Mouse (Mus musculus) heart, embryonic 10.5 days (tissue): Measurements from ENCODE around the gene Gm9767. TPM values are rescaled to one million over a fixed set of nuclear protein-coding genes. Genes with fewer than 3 reads are reported as not detected.

Experiments
- DNase-seq: peaks from one replicate; pipeline ENCODE4 v3.0.0-alpha.2; 2017; ENCODE audit warnings: low spot score
- H3K27ac ChIP-seq: fragments of 300-500 bp; sonication (generic); 2 replicates; pipeline ENCODE4 v1.5.1; 2016; ENCODE audit warnings: mild to moderate bottlenecking
- H3K27me3 ChIP-seq: fragments of 300-500 bp; sonication (generic); 2 replicates; pipeline ENCODE4 v1.6.1; 2016; ENCODE audit warnings: mild to moderate bottlenecking; ENCODE audit not compliant: poor library complexity, insufficient read depth, severe bottlenecking
- H3K36me3 ChIP-seq: fragments of 300-500 bp; sonication (generic); 2 replicates; pipeline ENCODE4 v1.6.1; 2016; ENCODE audit warnings: mild to moderate bottlenecking, moderate library complexity
- H3K4me1 ChIP-seq: fragments of 300-500 bp; sonication (generic); 2 replicates; pipeline ENCODE4 v1.6.1; 2016; ENCODE audit warnings: mild to moderate bottlenecking
- H3K4me3 ChIP-seq: fragments of 300-500 bp; sonication (generic); 2 replicates; pipeline ENCODE4 v1.5.1; 2016; ENCODE audit warnings: mild to moderate bottlenecking, moderate library complexity
- H3K9me3 ChIP-seq: fragments of 300-500 bp; sonication (generic); 2 replicates; pipeline ENCODE4 v1.6.1; 2016; ENCODE audit warnings: mild to moderate bottlenecking, moderate library complexity
- WGBS: fragments of 180-500 bp; shearing (Covaris S2); methylation state at CpG from one replicate; pipeline ENCODE4 v1.1.7; 2016; 5-methylcytosine and 5-hydroxymethylcytosine counted together
- polyA plus RNA-seq: library from polyadenylated mRNA; unstranded; fragments of >200 nt; fragmentation: Nextera tagmentation; extraction: Ambion mirVana; gene quantifications from 2 replicates; pipeline ENCODE4 v1.2.1, GENCODE M21; 2016

Gm9767 gene
- polyA plus RNA-seq, 1 experiment from 2014 or later: not detected

DNA sequence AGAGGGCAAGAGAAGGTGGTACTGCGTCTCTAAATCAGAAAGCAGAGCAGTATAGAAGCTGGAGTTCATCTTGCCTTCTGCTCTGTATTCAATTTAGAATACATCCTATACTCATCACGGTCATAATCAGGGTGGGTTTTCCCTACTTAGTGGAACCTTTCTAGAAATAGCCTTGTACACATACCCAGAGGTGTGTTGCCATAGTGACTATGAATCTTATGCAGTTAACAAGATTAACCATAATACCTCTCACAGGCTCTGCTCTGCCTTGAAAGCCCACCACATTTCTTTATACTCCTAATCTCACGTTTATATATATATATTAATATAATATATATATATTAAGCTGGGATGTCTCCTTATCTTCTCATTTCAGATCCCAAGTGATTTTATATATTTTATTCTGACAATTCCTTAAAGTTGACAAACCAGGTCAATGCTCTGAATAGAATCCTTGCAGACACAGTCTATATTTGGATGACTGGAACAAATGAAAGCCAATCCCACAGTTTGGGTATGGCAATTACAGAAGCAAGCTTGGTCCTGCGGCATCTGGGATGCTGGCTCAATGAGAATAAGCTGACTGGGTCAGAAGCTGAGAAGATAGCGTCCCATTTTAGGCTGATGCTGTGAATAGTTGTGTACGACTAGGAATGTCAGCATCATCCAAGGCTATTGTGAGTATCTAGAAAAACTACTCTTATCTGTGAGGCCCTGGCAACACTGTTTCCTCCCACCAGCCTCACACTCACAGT is 41.2 kb downstream of the Gm9767 start:
- Histone ChIP-seq H3K4me3 (no peak overlapping the region), H3K9me3 (no peaks in the 10 kb centered on the region), H3K27me3 (no peaks in the 10 kb centered on the region), H3K27ac (no peak overlapping the region), H3K36me3 (no peaks in the 10 kb centered on the region), H3K4me1 (no peaks in the 10 kb centered on the region)
- WGBS: 78% methylated on average over 6 of the region's 6 CpGs
- no peak for DNase-seq

- 63% methylated on average over 1 of the region's 1 CpGs for whole genome bisulfite sequencing
- Histone ChIP-seq H3K4me1 (no peaks in the 10 kb centered on the region), H3K27ac (no peak overlapping the region), H3K36me3 (no peaks in the 10 kb centered on the region), H3K27me3 (no peaks in the 10 kb centered on the region), H3K4me3 (no peak overlapping the region), H3K9me3 (no peaks in the 10 kb centered on the region)
- DNase-seq: no peak
These were observed 41.7 kb downstream of the Gm9767 start for GRCm38 (mm10) chr10:26119822-26120183.

Other genes with a start within 250 kb of the Gm9767 start
- gene Tmem200a, start 797 bp downstream of the Gm9767 start, polyA plus RNA-seq: 0.64 and 1.5 TPM in 2 replicates
- gene Samd3, start 151.5 kb downstream of the Gm9767 start, polyA plus RNA-seq: 0.23 TPM in 1 of 2 replicates, not detected in the other